Mouse (Mus musculus) forebrain, postnatal 0 days (tissue): ENCODE data around the gene Pcdh19. TPM values are rescaled to one million over a fixed set of nuclear protein-coding genes. Genes with fewer than 3 reads are reported as not detected.
"Not testable (repeated sequence)": the region's sequence is repeated elsewhere in the genome, so short reads cannot be mapped to it uniquely, and the experiment has no call there.

Source experiments
- ATAC-seq: fragments of 200-750 bp; cut with Nextera tagmentation; 2 replicates; pipeline ENCODE4 v1.8.0; 2017; ENCODE audit warnings: mild to moderate bottlenecking, moderate library complexity
- DNase-seq: peaks from one replicate; pipeline ENCODE4 v3.0.0-alpha.2; 2015
- H3K27ac ChIP-seq: fragments of 300-500 bp; sonication (generic); 2 replicates; pipeline ENCODE4 v1.5.1; 2014; ENCODE audit warnings: low read depth, mild to moderate bottlenecking, antibody characterized with exemption, low read length, moderate library complexity, mixed read lengths
- H3K27me3 ChIP-seq: fragments of 300-500 bp; sonication (generic); 2 replicates; pipeline ENCODE4 v1.6.1; 2014; ENCODE audit warnings: mild to moderate bottlenecking, low read length, mixed read lengths; ENCODE audit not compliant: insufficient read depth
- H3K36me3 ChIP-seq: fragments of 300-500 bp; sonication (generic); 2 replicates; pipeline ENCODE4 v1.6.1; 2014; ENCODE audit warnings: mild to moderate bottlenecking, moderate library complexity; ENCODE audit not compliant: insufficient read depth
- H3K4me1 ChIP-seq: fragments of 300-500 bp; sonication (generic); 2 replicates; pipeline ENCODE4 v1.6.1; 2014; ENCODE audit warnings: antibody characterized with exemption; ENCODE audit not compliant: insufficient read depth
- H3K4me2 ChIP-seq: fragments of 300-500 bp; sonication (generic); 2 replicates; pipeline ENCODE4 v1.6.1; 2014; ENCODE audit warnings: low read depth, mild to moderate bottlenecking, moderate library complexity
- H3K4me3 ChIP-seq: fragments of 300-500 bp; sonication (generic); 2 replicates; pipeline ENCODE4 v1.5.1; 2014; ENCODE audit warnings: low read depth, low read length, mixed read lengths
- H3K9ac ChIP-seq: fragments of 300-500 bp; sonication (generic); 2 replicates; pipeline ENCODE4 v1.6.1; 2014; ENCODE audit warnings: mild to moderate bottlenecking
- H3K9me3 ChIP-seq: fragments of 300-500 bp; sonication (generic); 2 replicates; pipeline ENCODE4 v1.6.1; 2016; ENCODE audit warnings: low read length
- CTCF ChIP-seq: sonication (generic); IDR thresholded peaks from 2 replicates; pipeline ENCODE4 v1.5.1; 2016; ENCODE audit warnings: antibody characterized with exemption, control low read depth, low read depth
- WGBS: fragments of 180-500 bp; shearing (Covaris S2); extraction: QIAGEN DNeasy Blood & Tissue Kit; methylation state at CpG from one replicate; pipeline ENCODE4 v1.1.7; 2014; 5-methylcytosine and 5-hydroxymethylcytosine counted together
- polyA plus RNA-seq: library from polyadenylated mRNA; unstranded; fragments of >200 nt; fragmentation: Nextera tagmentation; extraction: Ambion mirVana; gene quantifications from 2 replicates; pipeline ENCODE4 v1.2.1, GENCODE M21; 2015
- total RNA-seq: library from RNA; depleted of rRNA; stranded (reverse); fragments of >200 nt; gene quantifications from 2 replicates; pipeline ENCODE4 v1.2.3, GENCODE M21; 2014; rRNA removed

Pcdh19 gene
- total RNA-seq (44.9 and 67.1 TPM in 2 replicates), polyA plus RNA-seq (15.8 and 23.6 TPM in 2 replicates)

DNA sequence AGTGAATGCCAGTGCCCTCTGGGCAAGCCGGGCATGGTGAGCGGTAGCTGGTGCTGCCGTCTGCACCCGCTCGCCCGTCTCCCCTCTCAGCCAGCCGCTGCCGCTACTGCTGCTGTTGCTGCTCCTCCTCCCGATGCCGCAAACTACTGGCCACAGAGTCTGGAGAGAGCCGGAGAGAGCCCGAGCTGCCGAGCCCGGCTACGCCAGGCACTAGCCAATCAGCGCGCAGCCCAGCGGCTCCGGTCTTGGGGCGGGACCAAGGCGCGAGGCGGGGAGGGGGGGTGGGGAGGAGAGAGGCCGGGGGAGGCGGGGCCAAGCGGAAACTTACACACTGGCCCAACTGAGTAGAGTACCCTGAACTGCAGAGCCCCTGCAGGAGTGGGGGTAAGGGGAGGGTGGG is at the start of gene Pcdh19:
Pcdh19 (minus strand) TSS at position 148 of the 400 bp plus-strand sequence.
- DNase-seq (peak; percentile 81), ATAC-seq (peak; percentile 85)
- 33% methylated on average over 26 of the region's 26 CpGs for WGBS

DNA sequence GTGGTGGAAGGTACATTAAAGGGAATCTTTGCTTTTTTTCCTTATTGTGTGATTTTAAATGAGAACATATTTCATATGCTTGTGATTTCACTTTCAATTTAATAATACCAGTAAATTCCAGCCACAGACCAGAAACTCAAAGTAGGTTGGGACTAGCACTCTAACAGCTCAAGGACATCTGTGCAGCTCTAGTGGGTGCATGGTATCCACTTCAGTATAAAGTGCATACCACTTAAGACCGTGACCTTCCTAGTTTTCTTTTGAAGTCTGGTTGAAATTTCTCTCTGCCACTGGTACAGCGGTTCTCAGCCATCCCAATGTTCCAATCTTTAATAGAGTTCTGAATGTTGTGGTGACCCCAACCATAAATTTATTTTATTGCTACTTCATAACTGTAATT is 47.1 kb upstream of the Pcdh19 start:
- TF ChIP-seq CTCF: no peak
- Histone ChIP-seq H3K36me3 (no peaks in the 10 kb centered on the region), H3K27ac (no peak overlapping the region), H3K9ac (no peak overlapping the region), H3K27me3 (no peaks in the 10 kb centered on the region), H3K4me2 (no peak overlapping the region), H3K4me1 (no peaks in the 10 kb centered on the region), H3K4me3 (no peak overlapping the region), H3K9me3 (no peaks in the 10 kb centered on the region)
- DNase-seq (no peak), ATAC-seq (no peak)
- WGBS: 89% methylated on average over 2 of the region's 2 CpGs

More for the DNA sequence above, at the start of gene Pcdh19:
- TF ChIP-seq CTCF: no peak
- Histone ChIP-seq H3K27me3 (no peaks in the 10 kb centered on the region), H3K4me2 (peak within 1 kb of the TSS; percentile 67), H3K27ac (peak within 1 kb of the TSS; percentile 72), H3K9me3 (no peaks in the 10 kb centered on the region), H3K9ac (peak within 1 kb of the TSS; percentile 56), H3K36me3 (no peaks in the 10 kb centered on the region), H3K4me1 (no peaks in the 10 kb centered on the region), H3K4me3 (peak within 1 kb of the TSS; percentile 50)

DNA sequence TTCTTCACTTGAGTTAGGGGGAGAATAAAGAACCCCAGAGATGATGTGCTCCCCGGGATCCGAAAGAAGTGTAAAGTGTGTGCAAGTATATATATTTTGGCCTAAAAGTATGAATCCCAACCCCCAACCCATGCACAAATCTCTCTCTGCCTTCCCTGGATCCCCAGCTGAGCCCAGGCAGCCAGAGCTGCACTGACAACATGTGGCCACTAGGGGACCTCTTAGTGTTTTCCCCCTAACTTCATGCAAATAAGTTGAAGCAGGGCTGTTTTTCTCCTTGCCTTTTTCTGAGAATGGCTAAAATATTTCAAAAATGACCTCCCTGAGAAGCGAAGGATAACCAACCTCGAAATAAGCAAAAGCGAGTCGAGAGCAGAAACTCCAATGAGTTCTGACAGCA is 46.2 kb upstream of the Pcdh19 start:
- no peaks in the 10 kb centered on the region for H3K9me3 ChIP-seq
- H3K4me3 ChIP-seq: no peak overlapping the region
- no peaks in the 10 kb centered on the region for H3K4me1 ChIP-seq
- 56% methylated on average over 6 of the region's 6 CpGs for WGBS
- ATAC-seq: no peak
- H3K27ac ChIP-seq: no peak overlapping the region
- H3K4me2 ChIP-seq: no peak overlapping the region
- H3K36me3 ChIP-seq: no peaks in the 10 kb centered on the region
- no peak overlapping the region for H3K9ac ChIP-seq
- no peaks in the 10 kb centered on the region for H3K27me3 ChIP-seq
- TF ChIP-seq CTCF: peak; percentile 51
- peak; percentile 2 for DNase-seq

DNA sequence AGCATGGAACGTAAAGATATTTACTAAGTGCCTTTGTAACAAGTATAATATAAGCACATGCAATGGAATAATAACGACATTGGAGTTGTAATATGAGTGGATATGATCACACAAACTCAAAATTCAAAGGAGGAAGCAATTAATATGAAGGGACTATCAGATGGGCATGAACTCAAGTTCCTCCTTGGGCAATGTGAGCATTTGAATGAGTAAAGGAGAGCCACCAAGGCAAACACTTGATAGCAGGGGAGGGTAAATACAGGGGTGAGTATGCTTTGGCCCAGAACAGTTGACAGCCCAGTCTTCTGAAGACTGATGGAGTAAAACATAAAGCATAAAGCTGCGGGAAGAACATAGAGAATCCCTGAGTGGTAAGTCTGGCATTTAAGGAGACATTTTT is 32.7 kb upstream of the Pcdh19 start:
- 83% methylated on average over 3 of the region's 3 CpGs for WGBS
- no peak overlapping the region for H3K27ac ChIP-seq
- H3K9ac ChIP-seq: no peak overlapping the region
- no peaks in the 10 kb centered on the region for H3K4me1 ChIP-seq
- no peak for TF ChIP-seq CTCF
- H3K36me3 ChIP-seq: no peaks in the 10 kb centered on the region
- no peak for DNase-seq
- H3K9me3 ChIP-seq: no peaks in the 10 kb centered on the region
- no peak overlapping the region for H3K4me2 ChIP-seq
- H3K4me3 ChIP-seq: no peak overlapping the region
- H3K27me3 ChIP-seq: no peaks in the 10 kb centered on the region
- no peak for ATAC-seq

DNA sequence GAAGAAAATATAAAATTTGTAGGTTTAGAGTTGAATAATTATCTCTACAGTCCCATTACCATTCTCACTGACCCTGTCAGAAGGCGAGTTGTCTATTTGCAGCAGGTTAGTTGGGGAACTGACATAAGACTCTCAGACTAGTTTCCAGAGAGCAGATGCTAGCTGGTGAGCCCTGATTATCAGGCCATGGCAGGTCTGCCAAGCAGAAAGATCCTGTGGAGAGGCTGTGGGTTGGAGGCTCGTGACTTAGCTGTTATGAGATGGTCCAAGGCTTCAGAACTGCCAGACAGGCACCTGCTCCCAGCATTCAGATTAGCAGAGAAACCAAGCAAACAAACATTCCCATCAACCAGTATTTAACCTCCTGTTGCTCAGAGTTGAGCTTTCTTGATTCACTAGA is 21.8 kb upstream of the Pcdh19 start:
- Histone ChIP-seq H3K4me3 (no peak overlapping the region), H3K4me1 (no peaks in the 10 kb centered on the region), H3K36me3 (no peaks in the 10 kb centered on the region), H3K27me3 (no peaks in the 10 kb centered on the region), H3K9ac (no peak overlapping the region), H3K9me3 (no peaks in the 10 kb centered on the region), H3K4me2 (no peak overlapping the region), H3K27ac (no peak overlapping the region)
- WGBS: 49% methylated on average over 2 of the region's 2 CpGs
- DNase-seq (no peak), ATAC-seq (no peak)
- no peak for TF ChIP-seq CTCF

DNA sequence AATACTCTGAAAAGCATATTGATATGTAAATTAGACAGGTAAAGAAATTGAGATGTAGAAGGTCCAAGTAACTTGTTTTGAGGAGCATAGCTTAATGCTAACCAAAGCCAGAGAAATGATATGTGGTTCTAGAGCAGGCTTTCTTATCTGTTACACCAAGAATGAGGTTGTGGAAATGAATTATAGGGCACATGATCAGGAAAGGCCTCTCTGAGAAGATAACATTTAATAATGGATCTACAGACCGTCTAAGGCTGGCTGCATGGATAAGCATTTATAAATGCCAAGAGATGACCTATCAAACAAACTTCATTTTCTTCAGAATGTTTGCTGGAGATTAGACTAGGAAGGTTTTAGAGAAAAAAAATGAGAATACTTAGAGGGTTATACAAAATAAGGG is 14.1 kb upstream of the Pcdh19 start:
- no peak overlapping the region for H3K27ac ChIP-seq
- ATAC-seq (no peak), DNase-seq (no peak)
- no peak overlapping the region for H3K9ac ChIP-seq
- no peak overlapping the region for H3K4me3 ChIP-seq
- H3K27me3 ChIP-seq: no peaks in the 10 kb centered on the region
- H3K36me3 ChIP-seq: no peaks in the 10 kb centered on the region
- no peak overlapping the region for H3K4me2 ChIP-seq
- H3K4me1 ChIP-seq: no peaks in the 10 kb centered on the region
- H3K9me3 ChIP-seq: no peaks in the 10 kb centered on the region
- WGBS: 93% methylated on average over 1 of the region's 1 CpGs
- TF ChIP-seq CTCF: no peak

DNA sequence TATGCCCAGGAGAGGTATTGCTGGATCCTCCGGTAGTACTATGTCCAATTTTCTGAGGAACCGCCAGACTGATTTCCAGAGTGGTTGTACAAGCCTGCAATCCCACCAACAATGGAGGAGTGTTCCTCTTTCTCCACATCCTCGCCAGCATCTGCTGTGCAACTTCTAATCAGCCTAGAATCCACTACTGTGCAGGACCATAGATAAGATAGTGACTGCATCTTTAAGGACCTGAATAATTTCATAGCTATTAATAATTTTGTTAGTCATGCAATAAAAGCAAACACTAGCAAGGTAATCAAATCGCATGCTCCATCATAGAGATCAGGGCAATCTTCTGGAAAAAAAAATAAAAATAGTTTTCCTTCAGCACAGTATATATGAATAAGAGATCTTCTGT is 9.1 kb upstream of the Pcdh19 start:
- not testable (repeated sequence) for H3K9ac ChIP-seq, H3K9me3 ChIP-seq, DNase-seq, H3K36me3 ChIP-seq, H3K4me2 ChIP-seq, H3K4me3 ChIP-seq, H3K4me1 ChIP-seq, ATAC-seq, H3K27ac ChIP-seq, H3K27me3 ChIP-seq
- WGBS: 88% methylated on average over 2 of the region's 4 CpGs

DNA sequence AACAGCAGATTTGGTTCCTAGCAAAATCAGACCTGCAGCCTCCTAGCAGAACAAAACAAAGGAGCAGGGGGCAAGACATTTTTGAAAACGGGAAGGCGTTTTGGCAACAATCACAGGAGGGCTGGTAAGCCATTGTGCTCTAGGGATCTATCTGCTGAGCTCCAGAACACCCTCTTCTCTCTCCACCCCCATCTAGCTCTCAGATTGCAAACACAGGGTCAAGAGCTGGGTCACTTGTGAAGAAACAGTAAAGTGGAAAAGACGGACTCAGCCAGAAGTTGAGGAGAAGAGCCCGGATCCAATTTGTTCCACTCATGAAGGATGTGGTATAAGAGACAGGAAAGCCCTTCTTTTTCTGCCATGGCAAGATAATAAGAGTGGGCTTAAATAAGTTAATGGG is 7.7 kb upstream of the Pcdh19 start:
- Histone ChIP-seq H3K4me3 (no peak overlapping the region), H3K27ac (no peak overlapping the region), H3K4me1 (no peaks in the 10 kb centered on the region), H3K9me3 (no peaks in the 10 kb centered on the region), H3K36me3 (no peaks in the 10 kb centered on the region), H3K27me3 (no peaks in the 10 kb centered on the region), H3K9ac (no peak overlapping the region), H3K4me2 (no peak overlapping the region)
- no peak for TF ChIP-seq CTCF
- no peak for ATAC-seq
- 51% methylated on average over 4 of the region's 4 CpGs for WGBS
- no peak for DNase-seq
